Mouse (Mus musculus) ES-Bruce4 (cell line): ENCODE results near the gene Gramd1b. TPM values are rescaled to one million over a fixed set of nuclear protein-coding genes. Genes with fewer than 3 reads are reported as not detected.
A peak's percentile ranks its signal among the peaks of the same experiment; 100 is the strongest.

Experiments
- H3K27ac ChIP-seq: 2 replicates; pipeline ENCODE4 v1.5.1; 2012; ENCODE audit warnings: low read length, inconsistent platforms; ENCODE audit not compliant: insufficient read depth
- H3K27me3 ChIP-seq: 2 replicates; pipeline ENCODE4 v1.6.1; 2012; ENCODE audit warnings: mild to moderate bottlenecking, low read length, inconsistent platforms; ENCODE audit not compliant: control insufficient read depth, poor library complexity, insufficient read depth, severe bottlenecking
- H3K36me3 ChIP-seq: 2 replicates; pipeline ENCODE4 v1.6.1; 2012; ENCODE audit warnings: inconsistent platforms, mild to moderate bottlenecking, low read length, moderate library complexity; ENCODE audit not compliant: control insufficient read depth, poor library complexity, insufficient read depth, severe bottlenecking
- H3K4me1 ChIP-seq: one replicate; pipeline ENCODE4 v1.8.1; 2011; ENCODE audit warnings: low read length; ENCODE audit not compliant: control insufficient read depth, insufficient read depth
- H3K4me3 ChIP-seq: 2 replicates; pipeline ENCODE4 v1.5.1; 2011; ENCODE audit warnings: low read depth, mild to moderate bottlenecking, low read length
- H3K9ac ChIP-seq: 2 replicates; pipeline ENCODE4 v1.6.1; 2012; ENCODE audit warnings: low read depth, mild to moderate bottlenecking, inconsistent platforms; ENCODE audit not compliant: poor library complexity, severe bottlenecking
- H3K9me3 ChIP-seq: replicated peaks from 2 replicates; pipeline ENCODE4 v1.6.1; 2012; ENCODE audit warnings: mild to moderate bottlenecking, low read length, inconsistent platforms; ENCODE audit not compliant: control insufficient read depth, poor library complexity, insufficient read depth, severe bottlenecking
- CTCF ChIP-seq: IDR thresholded peaks from one replicate; pipeline ENCODE4 v1.8.1; 2011; ENCODE audit warnings: low read depth, low read length
- EP300 ChIP-seq: IDR thresholded peaks from 2 replicates; pipeline ENCODE4 v1.6.1; 2011; ENCODE audit warnings: low read depth, low read length; ENCODE audit not compliant: insufficient read depth
- POLR2A ChIP-seq: IDR thresholded peaks from one replicate; pipeline ENCODE4 v1.8.1; 2011; ENCODE audit warnings: low read length; ENCODE audit not compliant: insufficient read depth
- polyA plus RNA-seq: library from polyadenylated mRNA; stranded (reverse); fragments of >200 nt; gene quantifications from 2 replicates; pipeline ENCODE4 v1.2.4, GENCODE M21; 2011; ENCODE audit warnings: low read depth; ENCODE audit not compliant: missing spikeins, insufficient read depth, insufficient read length

Gene Gramd1b
- polyA plus RNA-seq, 1 experiment: 14.2 TPM

GRCm38 (mm10) chr9:40391359-40391758, 139.8 kb downstream of the Gramd1b start:
- Histone ChIP-seq H3K36me3 (no peaks in the 10 kb centered on the region), H3K27me3 (no peaks in the 10 kb centered on the region), H3K9me3 (no peaks in the 10 kb centered on the region), H3K9ac (peak overlapping the region; percentile 37), H3K4me1 (peaks cover 3% of the 10 kb centered on the region), H3K27ac (no peak overlapping the region), H3K4me3 (peak overlapping the region; percentile 70)
- TF ChIP-seq CTCF (no peak), POLR2A (no peak), EP300 (no peak)

- Histone ChIP-seq H3K27ac (no peak overlapping the region), H3K4me1 (peaks cover 3% of the 10 kb centered on the region), H3K36me3 (no peaks in the 10 kb centered on the region), H3K4me3 (peak overlapping the region; percentile 70), H3K27me3 (no peaks in the 10 kb centered on the region), H3K9ac (no peak overlapping the region), H3K9me3 (no peaks in the 10 kb centered on the region)
- TF ChIP-seq CTCF (peak; percentile 35), POLR2A (no peak), EP300 (no peak)
Observed at GRCm38 (mm10) chr9:40390904-40391303, 140.3 kb downstream of the Gramd1b start.

GRCm38 (mm10) chr9:40390396-40390760, 140.8 kb downstream of the Gramd1b start:
- TF ChIP-seq POLR2A (no peak), EP300 (no peak), CTCF (no peak)
- Histone ChIP-seq H3K36me3 (no peaks in the 10 kb centered on the region), H3K27ac (no peak overlapping the region), H3K4me1 (peaks cover 3% of the 10 kb centered on the region), H3K9me3 (no peaks in the 10 kb centered on the region), H3K27me3 (no peaks in the 10 kb centered on the region), H3K4me3 (no peak overlapping the region), H3K9ac (no peak overlapping the region)

- TF ChIP-seq CTCF (no peak), EP300 (no peak), POLR2A (no peak)
- Histone ChIP-seq H3K36me3 (no peaks in the 10 kb centered on the region), H3K27ac (no peak overlapping the region), H3K4me3 (no peak overlapping the region), H3K4me1 (peaks cover 3% of the 10 kb centered on the region), H3K9ac (no peak overlapping the region), H3K9me3 (no peaks in the 10 kb centered on the region), H3K27me3 (no peaks in the 10 kb centered on the region)
Observed at GRCm38 (mm10) chr9:40389669-40390395, 141.4 kb downstream of the Gramd1b start.

GRCm38 (mm10) chr9:40389175-40389574, 142.0 kb downstream of the Gramd1b start:
- no peak overlapping the region for H3K9ac ChIP-seq
- TF ChIP-seq EP300: no peak
- no peak for TF ChIP-seq CTCF
- no peak for TF ChIP-seq POLR2A
- H3K36me3 ChIP-seq: no peaks in the 10 kb centered on the region
- H3K4me3 ChIP-seq: no peak overlapping the region
- no peaks in the 10 kb centered on the region for H3K27me3 ChIP-seq
- H3K4me1 ChIP-seq: peaks cover 3% of the 10 kb centered on the region
- no peak overlapping the region for H3K27ac ChIP-seq
- no peaks in the 10 kb centered on the region for H3K9me3 ChIP-seq

- TF ChIP-seq EP300 (no peak), POLR2A (no peak), CTCF (no peak)
- Histone ChIP-seq H3K4me3 (no peak overlapping the region), H3K27ac (no peak overlapping the region), H3K9ac (no peak overlapping the region), H3K4me1 (no peaks in the 10 kb centered on the region), H3K36me3 (no peaks in the 10 kb centered on the region), H3K27me3 (no peaks in the 10 kb centered on the region), H3K9me3 (no peaks in the 10 kb centered on the region)
Observed at GRCm38 (mm10) chr9:40384781-40385180, 146.4 kb downstream of the Gramd1b start.
